Mouse (Mus musculus) CH12.LX (cell line): Measurements from ENCODE around the gene Slc25a44. TPM values are rescaled to one million over a fixed set of nuclear protein-coding genes. Genes with fewer than 3 reads are reported as not detected.

Experiments used
- DNase-seq: peaks from one replicate; pipeline ENCODE4 v3.0.0-alpha.2; 2013; ENCODE audit errors: extremely low read depth
- H3K27ac ChIP-seq: 2 replicates; pipeline ENCODE4 v1.5.1; 2012; ENCODE audit warnings: low read depth, mild to moderate bottlenecking, control low read depth, moderate library complexity; ENCODE audit not compliant: insufficient read depth
- H3K27me3 ChIP-seq: replicated peaks from 2 replicates; pipeline ENCODE3; 2012; ENCODE audit warnings: inconsistent platforms
- H3K36me3 ChIP-seq, 2 experiments: replicated peaks in 1 of 2; 2 replicates each; pipeline versions ENCODE3 to v1.6.1; 2012; ENCODE audit warnings: inconsistent platforms in 1 of 2, low read length in 1 of 2, mild to moderate bottlenecking in 1 of 2, mixed read lengths in 1 of 2, moderate library complexity in 1 of 2; ENCODE audit not compliant: control insufficient read depth in 1 of 2, insufficient read depth in 1 of 2
- H3K4me1 ChIP-seq, 2 experiments: 2 replicates each; pipeline ENCODE4 v1.6.1; 2012; ENCODE audit warnings: inconsistent platforms in 1 of 2, moderate library complexity in 1 of 2; ENCODE audit not compliant: insufficient read depth in 2 of 2, control insufficient read depth in 1 of 2
- H3K4me2 ChIP-seq: 2 replicates; pipeline ENCODE4 v1.6.1; 2012; ENCODE audit warnings: low read depth, mild to moderate bottlenecking, control low read depth; ENCODE audit not compliant: poor library complexity, insufficient read depth, severe bottlenecking
- H3K4me3 ChIP-seq, 3 experiments: fragments of 150-350 bp in 1 of 3; sonication (generic) in 1 of 3; replicated peaks in 1 of 3; 2 replicates each; pipeline versions ENCODE3 to v1.5.1; 2011 to 2012; ENCODE audit warnings: low read depth in 2 of 3, low read length in 2 of 3, mild to moderate bottlenecking in 2 of 3, moderate library complexity in 2 of 3, control low read depth in 1 of 3, improper control_type of control experiment in 1 of 3, inconsistent platforms in 1 of 3, mixed read lengths in 1 of 3; ENCODE audit not compliant: poor library complexity in 1 of 3
- H3K79me2 ChIP-seq: replicated peaks from 2 replicates; pipeline ENCODE4 v1.6.1; 2012; ENCODE audit warnings: mild to moderate bottlenecking, moderate library complexity; ENCODE audit not compliant: control insufficient read depth, poor library complexity, insufficient read depth, severe bottlenecking; ENCODE audit errors: extremely low read depth
- H3K9ac ChIP-seq: 2 replicates; pipeline ENCODE4 v1.6.1; 2012; ENCODE audit warnings: low read depth, mild to moderate bottlenecking, control low read depth, moderate library complexity; ENCODE audit not compliant: insufficient read depth
- H3K9me3 ChIP-seq: replicated peaks from 2 replicates; pipeline ENCODE3; 2012; ENCODE audit warnings: low read length, inconsistent platforms, mixed read lengths
- BHLHE40 ChIP-seq: IDR thresholded peaks from 2 replicates; pipeline ENCODE4 v1.6.1; 2011; ENCODE audit warnings: mild to moderate bottlenecking, low read depth, low read length, improper control_type of control experiment
- CHD1 ChIP-seq: IDR thresholded peaks from 2 replicates; pipeline ENCODE4 v1.6.1; 2012; ENCODE audit warnings: low read depth, low read length, improper control_type of control experiment, inconsistent platforms
- CHD2 ChIP-seq: IDR thresholded peaks from 2 replicates; pipeline ENCODE4 v1.6.1; 2011; ENCODE audit warnings: low read length, improper control_type of control experiment
- CTCF ChIP-seq, 2 experiments: IDR thresholded peaks in 1 of 2; conservative IDR thresholded peaks in 1 of 2; 2 replicates each; pipeline ENCODE4 v1.5.1; 2011 to 2012; ENCODE audit warnings: low read depth in 2 of 2, low read length in 2 of 2, improper control_type of control experiment in 1 of 2, inconsistent platforms in 1 of 2, mild to moderate bottlenecking in 1 of 2, moderate library complexity in 1 of 2
- E2F4 ChIP-seq: IDR thresholded peaks from 2 replicates; pipeline ENCODE4 v1.6.1; 2011; ENCODE audit warnings: low read depth, low read length, improper control_type of control experiment; ENCODE audit not compliant: insufficient replicate concordance
- ELF1 ChIP-seq: IDR thresholded peaks from 2 replicates; pipeline ENCODE4 v1.6.1; 2014; ENCODE audit warnings: low read depth, mild to moderate bottlenecking, inconsistent platforms, low read length, improper control_type of control experiment
- EP300 ChIP-seq: IDR thresholded peaks from 2 replicates; pipeline ENCODE4 v1.6.1; 2011; ENCODE audit warnings: low read length, improper control_type of control experiment
- ETS1 ChIP-seq: conservative IDR thresholded peaks from 2 replicates; pipeline ENCODE4 v1.6.1; 2012; ENCODE audit warnings: low read depth, mild to moderate bottlenecking, inconsistent platforms, low read length, improper control_type of control experiment, moderate library complexity
- GABPA ChIP-seq: IDR thresholded peaks from 2 replicates; pipeline ENCODE4 v1.6.1; 2012; ENCODE audit warnings: low read depth, low read length, improper control_type of control experiment, inconsistent platforms; ENCODE audit not compliant: insufficient replicate concordance
- HCFC1 ChIP-seq: IDR thresholded peaks from 2 replicates; pipeline ENCODE4 v1.6.1; 2012; ENCODE audit warnings: low read depth, mild to moderate bottlenecking, inconsistent platforms, low read length, improper control_type of control experiment
- IRF4 ChIP-seq: IDR thresholded peaks from 2 replicates; pipeline ENCODE4 v1.6.1; 2014; ENCODE audit warnings: low read depth, mild to moderate bottlenecking, inconsistent platforms, low read length, improper control_type of control experiment
- JUN ChIP-seq: IDR thresholded peaks from 2 replicates; pipeline ENCODE4 v1.6.1; 2011; ENCODE audit warnings: low read depth, mild to moderate bottlenecking, low read length, improper control_type of control experiment, moderate library complexity; ENCODE audit not compliant: insufficient read depth
- JUND ChIP-seq: conservative IDR thresholded peaks from 2 replicates; pipeline ENCODE4 v1.6.1; 2011; ENCODE audit warnings: low read depth, low read length, improper control_type of control experiment
- KAT2A ChIP-seq: IDR thresholded peaks from 2 replicates; pipeline ENCODE4 v1.6.1; 2012; ENCODE audit warnings: low read length, improper control_type of control experiment, inconsistent platforms; ENCODE audit not compliant: insufficient replicate concordance
- MAFK ChIP-seq: IDR thresholded peaks from 2 replicates; pipeline ENCODE4 v1.6.1; 2011; ENCODE audit warnings: low read length, improper control_type of control experiment; ENCODE audit not compliant: insufficient replicate concordance
- MAX ChIP-seq: IDR thresholded peaks from 2 replicates; pipeline ENCODE4 v1.6.1; 2011; ENCODE audit warnings: low read length, improper control_type of control experiment
- MAZ ChIP-seq: IDR thresholded peaks from 2 replicates; pipeline ENCODE4 v1.6.1; 2012; ENCODE audit warnings: low read depth, mild to moderate bottlenecking, inconsistent platforms, low read length, improper control_type of control experiment, moderate library complexity
- MEF2A ChIP-seq: IDR thresholded peaks from 2 replicates; pipeline ENCODE4 v1.6.1; 2014; ENCODE audit warnings: low read depth, mild to moderate bottlenecking, inconsistent platforms, low read length, improper control_type of control experiment, borderline replicate concordance
- MXI1 ChIP-seq: IDR thresholded peaks from 2 replicates; pipeline ENCODE4 v1.6.1; 2011; ENCODE audit warnings: mild to moderate bottlenecking, low read depth, low read length, improper control_type of control experiment
- MYC ChIP-seq: IDR thresholded peaks from 2 replicates; pipeline ENCODE4 v1.6.1; 2011; ENCODE audit warnings: low read depth, mild to moderate bottlenecking, improper control_type of control experiment, low read length
- NELFE ChIP-seq: IDR thresholded peaks from 2 replicates; pipeline ENCODE4 v1.6.1; 2011; ENCODE audit warnings: low read depth, low read length, improper control_type of control experiment
- NRF1 ChIP-seq: IDR thresholded peaks from 2 replicates; pipeline ENCODE4 v1.6.1; 2014; ENCODE audit warnings: low read depth, mild to moderate bottlenecking, inconsistent platforms, low read length, improper control_type of control experiment, moderate library complexity
- PAX5 ChIP-seq: IDR thresholded peaks from 2 replicates; pipeline ENCODE4 v1.6.1; 2012; ENCODE audit warnings: low read length, inconsistent platforms, mixed read lengths
- POLR2A ChIP-seq: IDR thresholded peaks from 2 replicates; pipeline ENCODE4 v1.6.1; 2011; ENCODE audit warnings: low read depth, mild to moderate bottlenecking, improper control_type of control experiment, low read length
- POLR2AphosphoS2 ChIP-seq: IDR thresholded peaks from 2 replicates; pipeline ENCODE4 v1.6.1; 2011; ENCODE audit warnings: low read depth, low read length, improper control_type of control experiment
- RAD21 ChIP-seq: IDR thresholded peaks from 2 replicates; pipeline ENCODE4 v1.6.1; 2011; ENCODE audit warnings: low read depth, mild to moderate bottlenecking, low read length, improper control_type of control experiment, moderate library complexity
- RCOR1 ChIP-seq: conservative IDR thresholded peaks from 2 replicates; pipeline ENCODE4 v1.6.1; 2012; ENCODE audit warnings: low read depth, mild to moderate bottlenecking, inconsistent platforms, low read length, improper control_type of control experiment
- SIN3A ChIP-seq: IDR thresholded peaks from 2 replicates; pipeline ENCODE4 v1.6.1; 2012; ENCODE audit warnings: low read length, improper control_type of control experiment, inconsistent platforms
- SMC3 ChIP-seq: IDR thresholded peaks from 2 replicates; pipeline ENCODE4 v1.6.1; 2011; ENCODE audit warnings: low read depth, low read length, improper control_type of control experiment
- TBP ChIP-seq: conservative IDR thresholded peaks from 2 replicates; pipeline ENCODE4 v1.6.1; 2011; ENCODE audit warnings: low read depth, low read length, improper control_type of control experiment
- TCF12 ChIP-seq: IDR thresholded peaks from 2 replicates; pipeline ENCODE4 v1.6.1; 2014; ENCODE audit warnings: low read depth, mild to moderate bottlenecking, inconsistent platforms, low read length, improper control_type of control experiment
- UBTF ChIP-seq: IDR thresholded peaks from 2 replicates; pipeline ENCODE4 v1.6.1; 2012; ENCODE audit warnings: low read depth, mild to moderate bottlenecking, inconsistent platforms, low read length, improper control_type of control experiment, moderate library complexity
- USF1 ChIP-seq: IDR thresholded peaks from 2 replicates; pipeline ENCODE4 v1.6.1; 2014; ENCODE audit warnings: low read depth, mild to moderate bottlenecking, inconsistent platforms, low read length, improper control_type of control experiment
- USF2 ChIP-seq: conservative IDR thresholded peaks from 2 replicates; pipeline ENCODE4 v1.6.1; 2011; ENCODE audit warnings: low read depth, low read length, improper control_type of control experiment
- ZC3H11A ChIP-seq: IDR thresholded peaks from 2 replicates; pipeline ENCODE4 v1.6.1; 2012; ENCODE audit warnings: low read depth, mild to moderate bottlenecking, inconsistent platforms, low read length, improper control_type of control experiment
- ZKSCAN1 ChIP-seq: IDR thresholded peaks from 2 replicates; pipeline ENCODE4 v1.6.1; 2012; ENCODE audit warnings: low read depth, inconsistent platforms, low read length, improper control_type of control experiment, borderline replicate concordance
- ZMIZ1 ChIP-seq: IDR thresholded peaks from 2 replicates; pipeline ENCODE4 v1.6.1; 2012; ENCODE audit warnings: low read depth, mild to moderate bottlenecking, inconsistent platforms, low read length, improper control_type of control experiment
- ZNF384 ChIP-seq: IDR thresholded peaks from 2 replicates; pipeline ENCODE4 v1.6.1; 2012; ENCODE audit warnings: low read depth, low read length, improper control_type of control experiment, inconsistent platforms
- dilution Hi-C: fragments of 300-500 bp; cut with MboI; formaldehyde crosslinking; loops from 2 replicates; pipeline ENCODE4 v1.14.3; 2020; ENCODE audit warnings: low sequenced_read_pairs; ENCODE audit not compliant: extremely low pct_unique_long_range_greater_than_20kb, extremely low pct_ligation_motif_present
- in situ Hi-C: fragments of 300-500 bp; cut with MboI; formaldehyde crosslinking; loops from 3 replicates; pipeline ENCODE4 v1.14.3; 2019; ENCODE audit warnings: low sequenced_read_pairs, low pct_ligation_motif_present, low pct_unique_long_range_greater_than_20kb, mixed read lengths
- polyA plus RNA-seq: library from polyadenylated mRNA; unstranded; fragments of >175 nt; gene quantifications from 2 replicates; pipeline ENCODE4 v1.2.1, GENCODE M21; 2012; ENCODE audit warnings: low read depth; ENCODE audit not compliant: insufficient read length
- total RNA-seq, 2 experiments: library from RNA; depleted of rRNA; stranded (reverse); fragments of 300-350 nt in 1 of 2; fragments of >200 nt in 1 of 2; gene quantifications; 2 replicates each; pipeline ENCODE4 v1.2.3; 2012 to 2014

Gene Slc25a44
- total and polyA plus RNA-seq, 3 experiments, result 8.9 to 17.5 (median 13.2) TPM

DNA sequence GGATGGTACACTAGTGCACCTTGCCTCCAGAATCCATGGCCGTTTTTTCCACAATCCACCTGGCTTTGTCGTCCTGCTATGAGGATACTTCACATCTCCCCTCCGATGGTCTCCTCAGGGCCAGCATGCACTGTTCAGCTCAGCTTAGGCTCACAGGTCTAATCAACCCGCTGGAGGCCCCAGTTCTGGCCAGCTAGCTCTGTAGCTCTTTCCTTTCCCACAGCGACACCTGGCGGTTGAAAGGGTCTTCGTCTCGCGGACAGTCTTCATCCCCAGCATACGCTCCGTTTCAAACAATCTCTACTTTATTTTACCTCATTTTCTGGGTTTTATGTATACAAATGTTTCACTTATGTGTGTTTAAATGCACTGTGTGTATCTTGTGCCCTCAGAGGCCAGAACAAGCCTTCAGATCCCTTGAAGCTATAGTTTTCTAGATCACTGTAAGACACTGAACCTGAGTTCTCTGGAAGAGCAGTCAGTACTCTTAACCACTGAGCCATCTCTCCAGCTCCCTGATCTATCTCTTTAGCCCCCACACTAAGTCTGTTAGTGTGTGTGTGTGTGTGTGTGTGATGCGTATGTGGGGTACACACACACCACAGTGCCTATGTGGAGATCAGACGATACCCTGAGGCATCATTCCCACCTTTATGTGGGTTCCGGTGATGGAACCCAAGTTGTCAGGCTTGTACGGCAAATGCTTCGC lies 42.3 kb upstream of the Slc25a44 start:
- H3K9ac ChIP-seq, result no peak overlapping the region
- H3K4me3 ChIP-seq, result no peak overlapping the region
- H3K4me2 ChIP-seq, result no peak overlapping the region
- H3K9me3 ChIP-seq, result peaks cover 5% of the 10 kb centered on the region
- no peak overlapping the region for H3K27ac ChIP-seq
- TF ChIP-seq NRF1 (0 out of 2 replicates have a peak, but pooled peaks have one; percentile 20), E2F4 (no peak), MEF2A (peak; percentile 53; the same call in 1 of the 2 replicates), RCOR1 (no peak), PAX5 (no peak), RAD21 (peak; percentile 99), MAFK (no peak), HCFC1 (peak; percentile 46; the same call in 1 of the 2 replicates), ZNF384 (no peak), TBP (no peak), BHLHE40 (peak; percentile 35; the same call in 1 of the 2 replicates), ETS1 (no peak), POLR2A (no peak), JUN (no peak), ZMIZ1 (no peak), JUND (no peak; the same call in 1 of the 2 replicates), TCF12 (peak; percentile 34; the same call in 1 of the 2 replicates), SIN3A (0 out of 2 replicates have a peak, but pooled peaks have one; percentile 35), MYC (peak; percentile 43; the same call in 1 of the 2 replicates), MXI1 (peak; percentile 24; the same call in 1 of the 2 replicates), MAX (peak; percentile 49; the same call in 1 of the 2 replicates), ZC3H11A (peak; percentile 95), USF1 (no peak), NELFE (peak; percentile 51; the same call in 1 of the 2 replicates), ZKSCAN1 (no peak), EP300 (no peak), MAZ (0 out of 2 replicates have a peak, but pooled peaks have one; percentile 32), SMC3 (peak; percentile 99), KAT2A (0 out of 2 replicates have a peak, but pooled peaks have one; percentile 19), CHD1 (no peak), ELF1 (peak; percentile 31; the same call in 1 of the 2 replicates), UBTF (no peak), CHD2 (no peak), USF2 (no peak), IRF4 (peak; percentile 59; the same call in 1 of the 2 replicates), CTCF (conservative IDR thresholded peaks at IDR 0.05 in 1 of 2, IDR thresholded peaks at IDR 0.05 in 1 of 2; ENCODE audit: low read depth in 2 of 2, low read length in 2 of 2) (peak; percentile 69 to 98), GABPA (no peak), POLR2AphosphoS2 (no peak)
- TF ChIP-seq, all 38 proteins: peak for 18
- Histone ChIP-seq H3K36me3 (no peaks in the 10 kb centered on the region), H3K4me1 (peaks cover 10 to 20% of the 10 kb centered on the region in 2 experiments), H3K79me2 (no peaks in the 10 kb centered on the region), H3K27me3 (peaks cover 1% of the 10 kb centered on the region)
- dilution Hi-C loops (no loop called here), in situ Hi-C loops (no loop called here)
- DNase-seq, result peak; percentile 89
